Mouse (Mus musculus) spleen, adult 2 months (tissue): Measurements from ENCODE around the gene Mctp1. TPM values are rescaled to one million over a fixed set of nuclear protein-coding genes. Genes with fewer than 3 reads are reported as not detected.
"Not testable (repeated sequence)": the region's sequence is repeated elsewhere in the genome, so short reads cannot be mapped to it uniquely, and the experiment has no call there.

Experiments
- DNase-seq, 2 experiments: peaks; one replicate each; pipeline versions ENCODE4 v3.0.0 to v3.0.0-alpha.2; 2012 to 2021; ENCODE audit warnings: low spot score in 2 of 2, low read depth in 1 of 2
- H3K27ac ChIP-seq: fragments of 200-500 bp; 2 replicates; pipeline ENCODE4 v1.5.1; 2012; ENCODE audit warnings: low read length, inconsistent platforms; ENCODE audit not compliant: insufficient read depth
- H3K27me3 ChIP-seq: fragments of 200-500 bp; 2 replicates; pipeline ENCODE4 v1.6.1; 2012; ENCODE audit warnings: mild to moderate bottlenecking, moderate library complexity, low read length, inconsistent platforms; ENCODE audit not compliant: control insufficient read depth, insufficient read depth
- H3K36me3 ChIP-seq: fragments of 200-500 bp; 2 replicates; pipeline ENCODE4 v1.6.1; 2012; ENCODE audit warnings: mild to moderate bottlenecking, low read length, inconsistent platforms; ENCODE audit not compliant: control insufficient read depth, insufficient read depth
- H3K4me1 ChIP-seq: fragments of 200-500 bp; 2 replicates; pipeline ENCODE4 v1.6.1; 2011; ENCODE audit warnings: inconsistent platforms; ENCODE audit not compliant: control insufficient read depth, insufficient read depth, insufficient read length
- H3K4me3 ChIP-seq: fragments of 200-500 bp; 2 replicates; pipeline ENCODE4 v1.5.1; 2011; ENCODE audit warnings: mild to moderate bottlenecking, inconsistent platforms; ENCODE audit not compliant: insufficient read depth, insufficient read length; ENCODE audit errors: extremely low read depth
- CTCF ChIP-seq: fragments of 200-500 bp; IDR thresholded peaks from 2 replicates; pipeline ENCODE4 v1.5.1; 2011; ENCODE audit warnings: mild to moderate bottlenecking, inconsistent platforms; ENCODE audit not compliant: insufficient read depth, insufficient read length, insufficient replicate concordance; ENCODE audit errors: extremely low read depth
- POLR2A ChIP-seq: fragments of 200-500 bp; IDR thresholded peaks from 2 replicates; pipeline ENCODE4 v1.6.1; 2011; ENCODE audit warnings: low read depth, low read length, inconsistent platforms
- WGBS: fragments of 180-500 bp; shearing (Covaris S2); methylation state at CpG from one replicate; pipeline ENCODE4 v1.1.7; 2018; 5-methylcytosine and 5-hydroxymethylcytosine counted together
- polyA plus RNA-seq: library from polyadenylated mRNA; depleted of rRNA; stranded (reverse); fragments of >200 nt; gene quantifications from 2 replicates; pipeline ENCODE4 v1.2.3, GENCODE M21; 2012

Gene Mctp1
- polyA plus RNA-seq, 1 experiment: 0.53 TPM

DNA sequence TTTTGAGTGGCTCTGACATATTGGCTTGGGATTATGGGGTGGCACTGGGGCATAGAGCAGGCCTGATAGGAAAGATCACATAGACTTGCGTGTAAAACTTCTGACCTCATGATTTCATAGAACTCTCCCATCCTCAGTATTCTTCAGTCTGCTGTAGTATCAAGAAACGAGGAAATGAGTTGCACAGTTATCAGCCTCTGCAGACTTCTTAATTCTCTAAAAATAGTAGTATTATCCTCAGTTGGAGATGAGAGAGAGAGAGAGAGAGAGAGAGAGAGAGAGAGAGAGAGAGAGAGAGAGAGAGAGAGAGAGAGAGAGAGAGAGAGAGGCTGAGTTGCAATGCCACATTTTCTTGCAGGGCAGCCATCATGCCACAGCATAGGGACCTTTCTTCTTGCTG lies 45.6 kb downstream of the Mctp1 start:
- no peaks in the 10 kb centered on the region for H3K4me1 ChIP-seq
- DNase-seq: no peak
- H3K27me3 ChIP-seq: no peaks in the 10 kb centered on the region
- no peaks in the 10 kb centered on the region for H3K36me3 ChIP-seq
- TF ChIP-seq POLR2A (no peak), CTCF (no peak)
- H3K4me3 ChIP-seq: no peak overlapping the region
- WGBS: 70% methylated on average over 2 of the region's 2 CpGs
- no peak overlapping the region for H3K27ac ChIP-seq

DNA sequence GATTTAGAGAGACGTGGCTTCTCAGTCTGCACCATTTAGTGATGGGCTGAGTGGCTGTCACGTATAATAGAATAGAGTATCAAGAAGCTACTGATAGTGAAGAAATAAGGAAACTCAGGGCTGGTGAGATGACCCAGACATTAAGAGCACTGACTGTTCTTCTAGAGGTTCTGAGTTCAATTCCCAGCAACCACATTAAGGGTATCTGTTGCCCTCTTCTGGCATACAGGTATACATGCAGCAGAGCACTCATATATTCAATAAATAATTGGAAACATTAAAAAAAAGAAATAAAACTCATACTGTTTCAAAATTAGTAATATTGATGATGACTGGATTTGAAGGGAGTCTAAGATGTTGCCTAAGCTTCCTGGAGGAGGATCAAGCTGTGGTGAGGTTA lies 47.6 kb downstream of the Mctp1 start:
- H3K27me3 ChIP-seq: no peaks in the 10 kb centered on the region
- TF ChIP-seq CTCF: no peak
- TF ChIP-seq POLR2A: no peak
- H3K4me3 ChIP-seq: no peak overlapping the region
- H3K27ac ChIP-seq: no peak overlapping the region
- H3K36me3 ChIP-seq: no peaks in the 10 kb centered on the region
- no peaks in the 10 kb centered on the region for H3K4me1 ChIP-seq
- WGBS: 72% methylated on average over 2 of the region's 2 CpGs
- DNase-seq: no peak

GRCm38 (mm10) chr13:76433438-76433837 lies 49.1 kb downstream of the Mctp1 start:
- no peak overlapping the region for H3K4me3 ChIP-seq
- no peak for TF ChIP-seq CTCF
- no peak for TF ChIP-seq POLR2A

DNA sequence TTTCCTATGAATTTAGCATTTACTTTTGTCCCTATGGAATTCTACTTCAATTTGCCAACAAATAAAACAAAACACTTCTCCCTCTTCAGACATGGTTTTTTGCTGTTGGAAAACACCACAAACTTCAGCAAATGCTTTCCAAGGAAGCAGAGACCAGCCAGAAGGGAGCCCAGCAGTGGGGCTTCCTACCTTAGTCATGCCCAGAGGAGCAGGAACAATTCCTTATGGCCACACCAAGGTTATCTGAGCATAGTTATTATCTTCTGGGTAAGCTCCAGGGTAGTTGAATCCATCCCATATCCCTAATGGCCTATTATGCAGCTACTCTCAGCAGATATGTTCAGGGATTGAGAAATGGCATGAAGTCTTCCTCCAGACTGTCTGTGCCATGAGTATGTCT lies 52.1 kb downstream of the Mctp1 start:
- no peak for DNase-seq
- Histone ChIP-seq H3K36me3 (no peaks in the 10 kb centered on the region), H3K4me3 (no peak overlapping the region), H3K4me1 (no peaks in the 10 kb centered on the region), H3K27me3 (no peaks in the 10 kb centered on the region), H3K27ac (no peak overlapping the region)
- no peak for TF ChIP-seq POLR2A
- TF ChIP-seq CTCF: no peak

More at GRCm38 (mm10) chr13:76433438-76433837, 49.1 kb downstream of the Mctp1 start:
- Histone ChIP-seq H3K27ac (no peak overlapping the region), H3K4me1 (no peaks in the 10 kb centered on the region), H3K36me3 (no peaks in the 10 kb centered on the region), H3K27me3 (no peaks in the 10 kb centered on the region)
- 71% methylated on average over 4 of the region's 4 CpGs for WGBS
- DNase-seq: no peak

GRCm38 (mm10) chr13:76438765-76439164 lies 54.4 kb downstream of the Mctp1 start:
- Histone ChIP-seq H3K27ac (no peak overlapping the region), H3K4me1 (no peaks in the 10 kb centered on the region), H3K27me3 (no peaks in the 10 kb centered on the region), H3K4me3 (no peak overlapping the region), H3K36me3 (no peaks in the 10 kb centered on the region)
- 93% methylated on average over 1 of the region's 1 CpGs for WGBS
- TF ChIP-seq POLR2A (no peak), CTCF (no peak)
- DNase-seq: no peak

DNA sequence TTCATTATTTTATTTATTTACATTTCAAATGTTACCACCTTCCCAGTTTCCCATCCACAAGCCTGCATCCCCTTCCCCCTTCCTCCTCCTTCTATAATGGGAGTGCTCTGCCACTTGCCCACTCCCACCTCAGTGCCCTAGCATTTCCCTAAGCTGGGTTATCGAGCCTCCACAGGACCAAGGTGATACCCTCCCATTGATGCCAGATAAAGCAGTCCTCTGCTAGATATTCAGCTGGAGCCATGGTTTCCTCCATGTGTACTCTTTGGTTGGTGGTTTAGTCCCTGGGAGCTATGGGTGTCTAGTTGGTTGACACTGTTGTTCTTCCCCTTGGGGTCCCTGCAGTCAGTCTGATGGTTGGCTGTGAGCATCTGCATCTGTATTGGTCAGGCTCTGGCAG lies 61.7 kb downstream of the Mctp1 start:
- TF ChIP-seq CTCF (no peak), POLR2A (no peak)
- Histone ChIP-seq H3K4me1 (no peaks in the 10 kb centered on the region), H3K27me3 (no peaks in the 10 kb centered on the region), H3K36me3 (no peaks in the 10 kb centered on the region), H3K27ac (no peak overlapping the region), H3K4me3 (no peak overlapping the region)
- WGBS: 73% methylated on average over 1 of the region's 1 CpGs
- no peak for DNase-seq

DNA sequence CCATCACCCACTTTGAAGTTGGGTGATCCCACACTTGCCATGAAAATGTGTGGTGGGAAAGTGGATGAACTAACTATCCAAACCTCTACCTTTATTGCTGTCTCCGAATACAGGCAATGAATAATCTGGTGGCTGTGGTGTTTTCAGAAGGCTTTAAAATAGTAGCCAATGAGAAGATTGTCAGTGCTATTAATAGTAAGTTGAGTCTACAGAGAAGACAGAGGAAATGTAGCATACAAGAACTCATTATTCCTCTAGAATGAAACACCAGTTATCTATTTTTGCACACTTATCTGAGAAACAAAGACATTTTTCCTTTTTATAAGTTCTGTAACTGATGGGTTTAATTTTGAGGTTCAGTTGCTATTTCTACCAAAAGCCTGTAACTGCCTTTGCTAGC lies 63.2 kb downstream of the Mctp1 start:
- no peak for DNase-seq
- no peak overlapping the region for H3K27ac ChIP-seq
- no peaks in the 10 kb centered on the region for H3K36me3 ChIP-seq
- H3K27me3 ChIP-seq: no peaks in the 10 kb centered on the region
- no peak overlapping the region for H3K4me3 ChIP-seq
- WGBS: 45% methylated on average over 1 of the region's 1 CpGs
- H3K4me1 ChIP-seq: no peaks in the 10 kb centered on the region
- TF ChIP-seq POLR2A (no peak), CTCF (no peak)

DNA sequence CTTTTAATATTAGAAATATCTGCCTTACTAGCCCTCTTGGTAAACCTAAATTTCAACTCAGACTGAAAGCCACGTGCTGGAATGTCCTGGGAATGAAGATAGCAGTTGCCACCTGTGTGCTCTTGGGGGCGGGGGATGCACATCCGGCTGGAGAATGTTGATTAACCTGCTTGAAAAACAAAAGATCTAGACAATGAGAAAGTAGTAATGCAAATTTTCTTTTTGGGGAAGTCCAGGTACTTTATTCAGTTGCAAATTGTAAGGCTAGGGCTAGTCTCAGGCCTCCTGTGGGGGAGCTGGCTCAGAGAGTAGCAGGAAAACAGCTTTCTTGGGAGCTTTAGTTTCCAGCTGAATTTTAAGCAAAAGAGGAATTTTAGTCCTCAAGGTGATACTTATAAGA lies 67.2 kb downstream of the Mctp1 start:
- H3K27me3 ChIP-seq, H3K27ac ChIP-seq, H3K4me1 ChIP-seq, H3K4me3 ChIP-seq, DNase-seq, H3K36me3 ChIP-seq: not testable (repeated sequence)
- 91% methylated on average over 3 of the region's 3 CpGs for WGBS
